Mouse (Mus musculus) kidney, postnatal 0 days (tissue): ENCODE data around the gene Enc1. TPM values are rescaled to one million over a fixed set of nuclear protein-coding genes. Genes with fewer than 3 reads are reported as not detected.

Experiments used
- ATAC-seq: fragments of 200-750 bp; cut with Nextera tagmentation; replicated peaks from 2 replicates; pipeline ENCODE4 v1.8.0; 2017; ENCODE audit warnings: low read depth, moderate number of reproducible peaks, moderate TSS enrichment, moderate library complexity; ENCODE audit not compliant: low FRiP score
- DNase-seq: peaks from one replicate; pipeline ENCODE4 v3.0.0-alpha.2; 2016; ENCODE audit warnings: low spot score
- H3K27ac ChIP-seq: fragments of 300-500 bp; sonication (generic); 2 replicates; pipeline ENCODE4 v1.5.1; 2014; ENCODE audit warnings: mild to moderate bottlenecking
- H3K27me3 ChIP-seq: fragments of 300-500 bp; sonication (generic); 2 replicates; pipeline ENCODE4 v1.6.1; 2014; ENCODE audit warnings: low read length, mixed read lengths; ENCODE audit not compliant: insufficient read depth
- H3K36me3 ChIP-seq: fragments of 300-500 bp; sonication (generic); 2 replicates; pipeline ENCODE4 v1.6.1; 2014; ENCODE audit warnings: low read length, mixed read lengths; ENCODE audit not compliant: insufficient read depth
- H3K4me1 ChIP-seq: fragments of 300-500 bp; sonication (generic); replicated peaks from 2 replicates; pipeline ENCODE4 v1.6.1; 2014; ENCODE audit warnings: antibody characterized with exemption, low read length, mixed read lengths; ENCODE audit not compliant: insufficient read depth
- H3K4me2 ChIP-seq: fragments of 300-500 bp; sonication (generic); 2 replicates; pipeline ENCODE4 v1.6.1; 2014; ENCODE audit warnings: mild to moderate bottlenecking, low read length, moderate library complexity, mixed read lengths
- H3K4me3 ChIP-seq: fragments of 300-500 bp; sonication (generic); replicated peaks from 2 replicates; pipeline ENCODE4 v1.5.1; 2014; ENCODE audit warnings: low read depth, low read length
- H3K9ac ChIP-seq: fragments of 300-500 bp; sonication (generic); 2 replicates; pipeline ENCODE4 v1.6.1; 2014; ENCODE audit warnings: low read depth, low read length
- H3K9me3 ChIP-seq: fragments of 300-500 bp; sonication (generic); replicated peaks from 2 replicates; pipeline ENCODE4 v1.6.1; 2016; ENCODE audit warnings: low read length, inconsistent platforms, mixed read lengths
- CTCF ChIP-seq: IDR thresholded peaks from 2 replicates; pipeline ENCODE4 v1.5.1; 2016; ENCODE audit warnings: antibody characterized with exemption, low read depth, mild to moderate bottlenecking, moderate library complexity
- WGBS: fragments of 180-500 bp; shearing (Covaris S2); extraction: QIAGEN DNeasy Blood & Tissue Kit; methylation state at CpG from one replicate; pipeline ENCODE4 v1.1.7; 2014; 5-methylcytosine and 5-hydroxymethylcytosine counted together
- polyA plus RNA-seq: library from polyadenylated mRNA; unstranded; fragments of >200 nt; fragmentation: Nextera tagmentation; extraction: Ambion mirVana; gene quantifications from 2 replicates; pipeline ENCODE4 v1.2.1, GENCODE M21; 2015

Enc1 gene
- polyA plus RNA-seq, 1 experiment from 2014 or later: 8.1 TPM

DNA sequence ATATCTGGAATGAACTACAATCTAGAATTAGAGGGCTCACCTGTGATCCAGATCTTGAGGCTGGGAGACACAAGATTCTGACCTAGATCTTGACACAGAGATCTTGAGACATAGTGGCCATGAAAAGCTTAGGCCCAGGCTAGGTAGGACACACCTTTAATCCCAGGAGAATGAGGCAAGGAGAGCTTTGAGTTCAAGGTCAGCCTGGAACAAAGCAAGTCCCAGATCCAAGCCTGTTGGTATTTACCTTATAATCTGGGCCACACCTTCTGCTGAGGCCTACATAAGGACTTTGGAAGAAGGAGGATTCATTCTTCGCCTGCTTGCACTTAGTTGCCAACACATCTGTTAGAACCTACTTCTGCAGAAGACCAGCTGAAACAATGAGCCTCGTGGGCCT is 41.8 kb upstream of the Enc1 start:
- Histone ChIP-seq H3K27me3 (no peaks in the 10 kb centered on the region), H3K4me2 (no peak overlapping the region), H3K27ac (no peak overlapping the region), H3K9me3 (no peaks in the 10 kb centered on the region), H3K4me3 (no peak overlapping the region), H3K9ac (no peak overlapping the region), H3K4me1 (0 out of 2 replicates have a peak, but pooled peaks cover 3% of the 10 kb centered on the region), H3K36me3 (no peaks in the 10 kb centered on the region)
- TF ChIP-seq CTCF: no peak
- no peak for DNase-seq
- ATAC-seq: no peak
- WGBS: 75% methylated on average over 2 of the region's 2 CpGs

DNA sequence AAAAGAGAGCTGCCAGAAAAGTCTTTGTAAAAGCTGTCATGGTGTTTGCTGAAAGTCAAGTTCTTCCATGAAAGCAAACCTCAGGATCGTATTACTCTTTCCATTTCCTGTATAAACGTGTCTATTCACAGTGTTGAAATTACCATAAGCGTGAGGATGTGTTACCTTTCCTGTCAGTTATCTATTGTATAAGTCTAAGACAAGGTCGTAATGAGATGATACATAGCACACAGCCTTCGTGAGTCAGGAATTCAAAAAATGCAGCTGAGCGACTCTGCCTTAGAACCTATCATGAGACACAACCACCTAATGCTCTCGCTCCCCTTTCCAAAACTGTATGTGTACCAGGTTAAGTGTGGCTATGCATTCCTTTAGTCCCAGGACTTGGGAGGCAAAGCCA is 39.8 kb upstream of the Enc1 start:
- no peak for TF ChIP-seq CTCF
- H3K9me3 ChIP-seq: no peaks in the 10 kb centered on the region
- no peak overlapping the region for H3K27ac ChIP-seq
- H3K9ac ChIP-seq: no peak overlapping the region
- WGBS: 57% methylated on average over 7 of the region's 7 CpGs
- ATAC-seq (no peak), DNase-seq (no peak)
- no peaks in the 10 kb centered on the region for H3K36me3 ChIP-seq
- H3K4me1 ChIP-seq: peaks cover 10% of the 10 kb centered on the region; the same call in 1 of the 2 replicates
- no peak overlapping the region for H3K4me3 ChIP-seq
- no peak overlapping the region for H3K4me2 ChIP-seq
- no peaks in the 10 kb centered on the region for H3K27me3 ChIP-seq

DNA sequence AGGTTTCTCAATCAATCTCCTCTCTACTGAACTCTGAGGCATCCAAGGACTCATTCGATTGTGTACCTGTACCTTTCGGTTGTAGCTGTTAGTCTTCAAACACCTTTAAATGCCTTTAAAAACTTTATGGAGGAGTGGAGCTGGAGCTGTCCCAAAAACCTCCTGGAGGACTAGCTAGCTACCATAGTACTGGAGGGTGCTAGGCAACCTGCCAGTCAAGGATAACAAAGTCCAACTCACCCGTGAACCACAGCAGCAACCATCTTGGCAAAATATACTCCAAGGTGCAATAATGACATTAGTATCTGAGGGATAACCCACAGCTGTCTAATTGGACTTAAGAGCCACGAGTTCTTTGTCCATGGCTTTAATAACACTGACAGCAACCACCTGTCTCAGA is 39.0 kb upstream of the Enc1 start:
- Histone ChIP-seq H3K27me3 (no peaks in the 10 kb centered on the region), H3K9me3 (no peaks in the 10 kb centered on the region), H3K9ac (no peak overlapping the region), H3K27ac (no peak overlapping the region), H3K4me2 (no peak overlapping the region), H3K4me3 (no peak overlapping the region), H3K4me1 (peaks cover 10% of the 10 kb centered on the region; the same call in 1 of the 2 replicates), H3K36me3 (no peaks in the 10 kb centered on the region)
- ATAC-seq (no peak), DNase-seq (no peak)
- WGBS: 59% methylated on average over 4 of the region's 4 CpGs
- no peak for TF ChIP-seq CTCF

DNA sequence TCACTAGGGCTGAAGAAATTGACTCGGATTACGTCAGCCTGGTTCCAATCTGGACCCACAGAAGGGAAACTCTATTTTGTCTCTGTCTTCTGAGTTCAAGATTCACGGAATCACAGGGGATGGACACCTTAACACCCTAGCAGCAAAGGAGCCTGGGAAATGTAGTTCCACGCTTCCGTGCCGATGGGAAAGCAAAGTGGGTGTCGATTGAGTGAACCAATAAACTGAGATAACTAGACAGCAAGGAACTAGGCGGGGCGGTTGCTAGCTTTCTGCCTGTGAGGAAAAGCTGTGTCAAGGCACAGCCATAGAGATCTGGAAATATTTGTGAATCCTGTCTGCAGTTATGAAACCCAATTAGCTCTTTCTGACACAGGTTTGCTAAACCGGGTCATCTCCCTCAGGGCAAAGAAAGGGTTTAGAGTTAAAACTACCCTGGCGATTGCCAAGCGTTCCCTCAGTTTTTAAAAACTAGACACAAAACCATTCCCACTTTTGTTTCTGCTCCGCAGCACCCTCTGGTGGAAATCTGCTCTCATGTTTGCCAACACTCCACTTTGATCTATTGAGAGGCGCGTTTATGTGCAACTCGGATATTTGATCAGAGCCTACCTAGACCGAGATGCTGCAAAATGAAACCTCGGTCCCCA is 35.7 kb upstream of the Enc1 start:
- peaks cover 6% of the 10 kb centered on the region; the same call in 1 of the 2 replicates for H3K4me1 ChIP-seq
- peak overlapping the region; percentile 77 for H3K27ac ChIP-seq
- no peaks in the 10 kb centered on the region for H3K9me3 ChIP-seq
- H3K4me3 ChIP-seq: peak overlapping the region; percentile 24
- DNase-seq (peak; percentile 92), ATAC-seq (peak; percentile 76)
- WGBS: 6% methylated on average over 18 of the region's 18 CpGs
- no peaks in the 10 kb centered on the region for H3K27me3 ChIP-seq
- H3K4me2 ChIP-seq: peak overlapping the region; percentile 57
- TF ChIP-seq CTCF: peak; percentile 80
- H3K36me3 ChIP-seq: no peaks in the 10 kb centered on the region
- H3K9ac ChIP-seq: peak overlapping the region; percentile 10; the same call in 1 of the 2 replicates

DNA sequence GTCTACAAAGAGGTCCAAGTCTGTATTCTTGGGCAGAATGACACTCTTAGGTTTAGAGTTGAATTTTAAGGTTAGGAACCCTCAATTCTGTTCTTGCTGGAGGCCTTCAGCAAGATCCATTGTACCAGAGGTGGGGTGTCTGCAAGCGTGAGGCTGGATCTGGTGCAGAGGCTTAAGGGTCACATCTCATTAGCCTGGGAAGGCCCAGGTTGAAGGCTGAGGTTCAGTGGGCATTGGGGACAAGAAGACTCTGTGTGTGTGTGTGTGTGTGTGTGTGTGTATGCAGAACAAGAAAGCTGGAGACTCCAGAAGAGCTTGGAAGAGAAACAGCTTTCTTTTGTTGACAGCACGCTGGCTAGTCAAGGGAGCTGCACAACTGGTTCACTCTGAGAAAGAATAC is 34.9 kb upstream of the Enc1 start:
- no peaks in the 10 kb centered on the region for H3K9me3 ChIP-seq
- peak overlapping the region; percentile 19; the same call in 1 of the 2 replicates for H3K27ac ChIP-seq
- DNase-seq: no peak
- no peak overlapping the region for H3K4me3 ChIP-seq
- H3K36me3 ChIP-seq: no peaks in the 10 kb centered on the region
- no peak overlapping the region for H3K4me2 ChIP-seq
- WGBS: 87% methylated on average over 2 of the region's 2 CpGs
- no peak for ATAC-seq
- H3K4me1 ChIP-seq: peaks cover 6% of the 10 kb centered on the region; the same call in 1 of the 2 replicates
- no peak for TF ChIP-seq CTCF
- H3K27me3 ChIP-seq: no peaks in the 10 kb centered on the region
- H3K9ac ChIP-seq: no peak overlapping the region

DNA sequence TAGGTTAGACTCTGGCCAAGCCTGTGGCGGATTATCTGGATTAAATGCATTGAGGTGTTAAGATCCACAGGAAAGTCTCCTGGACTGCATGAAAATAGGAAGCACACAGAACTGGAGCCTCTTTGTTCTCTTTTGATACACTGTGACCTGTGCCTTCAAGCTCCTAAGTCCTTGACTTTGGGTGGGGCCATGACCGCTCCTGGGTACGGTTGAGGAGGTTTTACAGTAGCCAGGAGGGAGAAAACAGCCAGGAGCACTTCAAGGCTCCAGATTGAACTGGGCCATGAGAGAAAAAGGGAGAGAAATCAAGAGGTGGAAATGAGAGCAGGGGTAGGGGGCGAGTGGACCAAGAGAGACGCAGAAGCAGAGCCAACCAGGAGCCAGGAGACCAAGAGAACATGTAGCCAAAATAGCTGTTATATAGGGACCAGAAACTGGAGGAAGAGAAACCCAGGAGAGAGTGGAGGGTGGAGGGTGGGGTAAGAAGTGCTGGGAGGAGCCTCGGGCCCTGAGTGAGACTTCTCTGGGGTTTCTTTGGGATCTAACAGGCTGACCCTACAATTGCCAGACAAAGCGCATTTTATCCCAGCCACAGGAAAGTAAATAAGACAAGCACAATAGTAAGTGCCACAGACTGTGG is 33.3 kb upstream of the Enc1 start:
- TF ChIP-seq CTCF: no peak
- H3K27ac ChIP-seq: no peak overlapping the region
- 79% methylated on average over 7 of the region's 7 CpGs for WGBS
- H3K9me3 ChIP-seq: no peaks in the 10 kb centered on the region
- peaks cover 6% of the 10 kb centered on the region; the same call in 1 of the 2 replicates for H3K4me1 ChIP-seq
- no peak for ATAC-seq
- H3K27me3 ChIP-seq: no peaks in the 10 kb centered on the region
- DNase-seq: no peak
- no peak overlapping the region for H3K4me3 ChIP-seq
- H3K36me3 ChIP-seq: no peaks in the 10 kb centered on the region
- no peak overlapping the region for H3K4me2 ChIP-seq
- no peak overlapping the region for H3K9ac ChIP-seq
